Mouse (Mus musculus) testis, adult 2 months (tissue): ENCODE results near the gene Asna1.

Experiments
- CTCF ChIP-seq: fragments of 200-500 bp; IDR thresholded peaks from 2 replicates; pipeline ENCODE4 v1.5.1; 2012; ENCODE audit warnings: low read depth, mild to moderate bottlenecking, inconsistent platforms, low read length, moderate library complexity; ENCODE audit not compliant: control insufficient read depth, insufficient read depth, insufficient replicate concordance
- POLR2A ChIP-seq: fragments of 200-500 bp; IDR thresholded peaks from 2 replicates; pipeline ENCODE4 v1.6.1; 2012; ENCODE audit warnings: low read depth, mild to moderate bottlenecking, inconsistent platforms, low read length, moderate library complexity; ENCODE audit not compliant: control insufficient read depth

- TF ChIP-seq CTCF, result no peak
- TF ChIP-seq POLR2A, result no peak
Measured at GRCm38 (mm10) chr8:85043619-85044018, 18.5 kb upstream of the Asna1 start.
